ENCODE assay signal across 8 mouse cellular contexts in genomic region chr13:104031821-104032331, GRCm38 (mm10).
DNase-seq lines count a peak whose midpoint lies in the region; ATAC-seq and TF ChIP-seq lines count a peak whose summit lies in the region.

No protein-coding gene starts in this region.

- DNase-seq in kidney, adult 2 months = peak; percentile 35
- DNase-seq in kidney, adult 8-10 months = no peak
- no peak for DNase-seq in adrenal gland, postnatal 25 days
- no peak for DNase-seq in frontal cortex, postnatal 25 days (ENCODE audit: low spot score in 2 of 2)
- DNase-seq in urinary bladder, postnatal 36 days (ENCODE audit: low spot score in 2 of 2) = no peak

- H3K9me3 ChIP-seq in forebrain, embryonic 13.5 days (replicated peaks) = no peaks in the 10 kb centered on the region
- no peaks in the 10 kb centered on the region for H3K9me3 ChIP-seq in hindbrain, embryonic 15.5 days
- H3K9me3 ChIP-seq in midbrain, embryonic 12.5 days = no peaks in the 10 kb centered on the region

- TF ChIP-seq POLR2A in kidney, adult 2 months (IDR thresholded peaks at IDR 0.05; ENCODE audit: low read depth, low read length) = no peak

- no peak for TF ChIP-seq CTCF in kidney, adult 2 months (conservative IDR thresholded peaks at IDR 0.05; ENCODE audit: insufficient read depth, insufficient read length, low read depth, low read length)

- WGBS in kidney, adult 2 months = 60% methylated on average over 12 of the region's 12 CpGs
- 77% methylated on average over 12 of the region's 12 CpGs for WGBS in forebrain, embryonic 13.5 days
- 51% methylated on average over 12 of the region's 12 CpGs for WGBS in hindbrain, embryonic 15.5 days
- 76% methylated on average over 12 of the region's 12 CpGs for WGBS in midbrain, embryonic 12.5 days

- no peaks in the 10 kb centered on the region for H3K36me3 ChIP-seq in kidney, adult 2 months (ENCODE audit: control insufficient read depth, insufficient read depth, low read length)
- H3K36me3 ChIP-seq in forebrain, embryonic 13.5 days (ENCODE audit: poor library complexity, severe bottlenecking) = peaks cover 10% of the 10 kb centered on the region; the same call in 1 of the 2 replicates
- peaks cover 23% of the 10 kb centered on the region for H3K36me3 ChIP-seq in hindbrain, embryonic 15.5 days
- H3K36me3 ChIP-seq in midbrain, embryonic 12.5 days = peaks cover 7% of the 10 kb centered on the region; the same call in 1 of the 2 replicates

- peaks cover 25% of the 10 kb centered on the region for H3K4me1 ChIP-seq in kidney, adult 2 months (ENCODE audit: control insufficient read depth, insufficient read depth, low read length)
- peaks cover 46% of the 10 kb centered on the region for H3K4me1 ChIP-seq in forebrain, embryonic 13.5 days
- peaks cover 27% of the 10 kb centered on the region for H3K4me1 ChIP-seq in hindbrain, embryonic 15.5 days (replicated peaks)
- peaks cover 7% of the 10 kb centered on the region; the same call in 1 of the 2 replicates for H3K4me1 ChIP-seq in midbrain, embryonic 12.5 days

- H3K27ac ChIP-seq in kidney, adult 2 months (ENCODE audit: insufficient read depth, low read depth, low read length) = no peak overlapping the region; the same call in 1 of the 2 replicates
- H3K27ac ChIP-seq in forebrain, embryonic 13.5 days = no peak overlapping the region
- no peak overlapping the region for H3K27ac ChIP-seq in hindbrain, embryonic 15.5 days (replicated peaks)
- H3K27ac ChIP-seq in midbrain, embryonic 12.5 days (replicated peaks) = no peak overlapping the region

- no peak overlapping the region for H3K9ac ChIP-seq in forebrain, embryonic 13.5 days
- H3K9ac ChIP-seq in hindbrain, embryonic 15.5 days = no peak overlapping the region
- H3K9ac ChIP-seq in midbrain, embryonic 12.5 days (replicated peaks) = no peak overlapping the region

- no peaks in the 10 kb centered on the region for H3K27me3 ChIP-seq in kidney, adult 2 months (replicated peaks; ENCODE audit: control insufficient read depth, insufficient read depth, low read length)
- no peaks in the 10 kb centered on the region for H3K27me3 ChIP-seq in forebrain, embryonic 13.5 days
- no peaks in the 10 kb centered on the region for H3K27me3 ChIP-seq in hindbrain, embryonic 15.5 days
- H3K27me3 ChIP-seq in midbrain, embryonic 12.5 days = peaks cover 2% of the 10 kb centered on the region; the same call in 1 of the 2 replicates

- no peak overlapping the region for H3K4me3 ChIP-seq in kidney, adult 2 months (ENCODE audit: insufficient read depth, low read depth, low read length)
- H3K4me3 ChIP-seq in forebrain, embryonic 13.5 days = no peak overlapping the region
- no peak overlapping the region for H3K4me3 ChIP-seq in hindbrain, embryonic 15.5 days
- H3K4me3 ChIP-seq in midbrain, embryonic 12.5 days = no peak overlapping the region

- H3K4me2 ChIP-seq in forebrain, embryonic 13.5 days = no peak overlapping the region
- H3K4me2 ChIP-seq in hindbrain, embryonic 15.5 days = no peak overlapping the region
- H3K4me2 ChIP-seq in midbrain, embryonic 12.5 days (replicated peaks) = no peak overlapping the region

- ATAC-seq in forebrain, embryonic 13.5 days = peak; percentile 23; the same call in 1 of the 2 replicates
- peak; percentile 61 for ATAC-seq in hindbrain, embryonic 15.5 days (ENCODE audit: low FRiP score, low read depth)
- peak; percentile 49 for ATAC-seq in midbrain, embryonic 12.5 days (ENCODE audit: low FRiP score, low read depth)
